ENCODE assay signal across 24 mouse cellular contexts in the genomic region with DNA sequence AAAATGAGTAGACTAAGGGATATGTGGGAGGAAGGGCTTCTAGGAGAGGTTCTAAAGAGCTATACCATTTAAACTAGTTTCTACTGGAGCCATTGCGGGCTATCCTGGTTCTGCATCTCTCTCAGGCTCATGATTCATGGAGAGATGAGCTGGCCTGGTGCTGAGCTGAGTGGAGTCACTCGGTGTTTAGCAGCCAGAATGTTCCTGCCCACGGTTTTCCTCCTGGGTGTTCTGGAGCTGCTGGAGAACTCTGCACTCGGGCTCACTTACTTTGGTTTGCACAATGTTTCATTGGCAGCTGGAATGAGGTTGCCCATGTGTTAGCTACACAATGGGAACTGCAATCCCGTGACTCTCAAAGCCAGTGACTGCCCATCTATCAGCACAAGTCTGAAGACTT.
DNase-seq lines count a peak whose midpoint lies in the region; TF ChIP-seq lines count a peak whose summit lies in the region.
"Had no signal": no experiment of that assay in that cellular context is flagged by ENCODE, and none has a peak within 500 bp of the region (broad histone marks: within the 10 kb centered on the region; RNA-seq: fewer than 3 reads in every experiment).

No protein-coding gene starts in this region.

- no peaks in the 10 kb centered on the region for H3K27me3 ChIP-seq in kidney, adult 2 months (replicated peaks; ENCODE audit: control insufficient read depth, insufficient read depth, low read length)
- H3K27me3 ChIP-seq: CH12.LX; forebrain, embryonic 13.5 days; Patski had no signal

- no peak overlapping the region for H3K27ac ChIP-seq in kidney, adult 2 months (ENCODE audit: insufficient read depth, low read depth, low read length)
- H3K27ac ChIP-seq: forebrain, embryonic 10.5 days; forebrain, embryonic 13.5 days; hindbrain, embryonic 14.5 days; hindbrain, postnatal 0 days had no signal

- TF ChIP-seq CTCF in kidney, adult 2 months (conservative IDR thresholded peaks at IDR 0.05; ENCODE audit: insufficient read depth, insufficient read length, low read depth, low read length): no peak

- no peak for TF ChIP-seq POLR2A in kidney, adult 2 months (IDR thresholded peaks at IDR 0.05; ENCODE audit: low read depth, low read length)

- H3K4me3 ChIP-seq in kidney, adult 2 months (ENCODE audit: insufficient read depth, low read depth, low read length): no peak overlapping the region
- H3K4me3 ChIP-seq: forebrain, embryonic 10.5 days; forebrain, embryonic 13.5 days had no signal

- DNase-seq in frontal cortex, adult 2 months (ENCODE audit: extremely low spot score in 1 of 2, low spot score in 1 of 2): peak; percentile 5 to 38
- DNase-seq in frontal cortex, postnatal 25 days (ENCODE audit: low spot score in 2 of 2): no peak
- DNase-seq in layer of hippocampus, adult 11-12 months (ENCODE audit: low spot score): peak; percentile 6
- no peak for DNase-seq in layer of hippocampus, postnatal 25 days (ENCODE audit: extremely low spot score in 1 of 2, low spot score in 1 of 2)
- peak; percentile 42 for DNase-seq in right cerebral cortex, adult 18-20 months
- DNase-seq in right cerebral cortex, postnatal 4 days: no peak
- DNase-seq in brain, adult 2 months (ENCODE audit: low read depth, low spot score): peak; percentile 82
- DNase-seq in kidney, adult 2 months: no peak
- DNase-seq: adrenal gland, adult 2 months; adrenal gland, postnatal 14 days; B cell, adult 2 months; cerebellum, adult 11-12 months; cerebellum, adult 8-10 months; cerebellum, postnatal 14 days; gastrocnemius, postnatal 10 days; gastrocnemius, postnatal 36 days; heart, postnatal 4 days had no signal

- 85% methylated on average over 5 of the region's 5 CpGs for WGBS in kidney, adult 2 months

- H3K4me1 ChIP-seq in kidney, adult 2 months (ENCODE audit: control insufficient read depth, insufficient read depth, low read length): no peaks in the 10 kb centered on the region
- H3K4me1 ChIP-seq: forebrain, embryonic 10.5 days; forebrain, embryonic 13.5 days had no signal

- H3K36me3 ChIP-seq in kidney, adult 2 months (ENCODE audit: control insufficient read depth, insufficient read depth, low read length): no peaks in the 10 kb centered on the region
- H3K36me3 ChIP-seq: forebrain, embryonic 10.5 days; G1E had no signal

Comparison
In these comparisons a context has a peak if more than half of its experiments do, and no peak if none do; other contexts are left out.
1. DNase-seq: peak in frontal cortex, adult 2 months (2 of 2), layer of hippocampus, adult 11-12 months (single experiment), right cerebral cortex, adult 18-20 months (single experiment) and brain, adult 2 months (single experiment); none in frontal cortex, postnatal 25 days (0 of 2), layer of hippocampus, postnatal 25 days (0 of 2), right cerebral cortex, postnatal 4 days (single experiment) and kidney, adult 2 months (single experiment).